Mouse (Mus musculus): ENCODE results near the gene Pax5.
A peak's percentile ranks its signal among the peaks of the same experiment; 100 is the strongest.
"Not testable (repeated sequence)": the region's sequence is repeated elsewhere in the genome, so short reads cannot be mapped to it uniquely, and the experiment has no call there.

Pax5 gene

DNA sequence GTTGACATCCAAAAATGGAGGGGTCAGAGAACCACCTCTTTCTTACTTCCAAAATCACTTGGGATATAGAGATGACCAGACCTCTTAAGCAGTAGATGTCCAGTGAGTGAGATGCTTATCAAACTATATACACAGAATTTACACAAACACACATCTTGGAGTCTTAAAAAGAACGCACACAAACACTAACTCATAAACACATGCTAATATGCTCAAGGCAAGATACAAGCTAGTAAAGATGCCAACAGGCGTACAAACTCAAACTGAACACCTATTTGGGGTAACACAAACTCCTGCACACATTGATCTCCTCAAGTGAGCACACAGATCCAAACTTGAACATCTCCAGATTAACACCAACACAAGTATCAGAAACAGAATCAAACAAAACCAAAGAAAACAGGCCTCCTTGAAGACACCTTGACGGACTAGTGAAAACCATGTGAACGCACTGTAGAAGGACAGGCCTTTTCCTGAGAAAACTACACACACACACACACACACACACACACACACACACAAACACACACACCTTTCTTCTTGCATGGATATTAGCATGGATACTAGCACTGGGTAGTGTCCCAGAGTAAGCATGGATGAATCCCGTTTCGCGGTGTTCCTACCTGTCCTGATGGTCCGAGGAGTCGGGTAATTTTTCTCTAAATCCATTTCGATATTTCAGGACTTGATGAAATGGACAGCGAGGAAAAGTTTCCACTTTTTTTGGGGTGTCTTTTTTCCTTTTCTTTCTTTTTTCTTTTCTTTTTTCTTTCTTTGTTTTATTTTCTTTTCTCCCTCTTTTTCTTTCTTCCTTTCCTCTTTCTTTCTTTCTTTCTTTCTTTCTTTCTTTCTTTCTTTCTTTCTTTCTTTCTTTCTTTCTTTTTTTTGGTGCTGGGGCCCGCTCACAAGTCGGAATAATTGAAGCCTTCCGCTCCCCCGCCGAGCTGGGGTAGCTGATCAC is at the start of gene Pax5:
Gene Pax5, minus strand, starts transcription at position 748 of the 961 bp plus-strand sequence.
- DNase-seq, result no peak

DNA sequence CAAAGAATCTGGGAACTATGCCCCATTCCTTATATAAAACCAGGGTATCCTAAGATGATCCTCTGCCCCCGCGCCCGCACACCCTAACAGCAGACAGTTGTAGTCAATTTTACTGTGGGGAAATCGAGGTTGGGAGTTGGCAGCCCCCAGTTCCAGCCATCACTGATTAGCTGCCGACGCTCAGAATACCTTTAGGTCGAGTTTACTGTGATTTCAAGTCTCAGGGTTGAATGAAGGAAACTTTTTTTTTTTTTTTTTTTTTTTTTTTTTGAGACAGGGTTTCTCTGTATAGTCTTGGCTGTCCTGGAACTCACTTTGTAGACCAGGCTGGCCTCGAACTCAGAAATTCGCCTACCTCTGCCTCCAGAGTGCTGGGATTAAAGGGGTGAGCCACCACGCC is 46.8 kb upstream of the Pax5 start:
- DNase-seq, result not testable (repeated sequence)

- peak; percentile 92 for DNase-seq
Measured at GRCm38 (mm10) chr4:44756134-44756951, 46.1 kb upstream of the Pax5 start.

DNA sequence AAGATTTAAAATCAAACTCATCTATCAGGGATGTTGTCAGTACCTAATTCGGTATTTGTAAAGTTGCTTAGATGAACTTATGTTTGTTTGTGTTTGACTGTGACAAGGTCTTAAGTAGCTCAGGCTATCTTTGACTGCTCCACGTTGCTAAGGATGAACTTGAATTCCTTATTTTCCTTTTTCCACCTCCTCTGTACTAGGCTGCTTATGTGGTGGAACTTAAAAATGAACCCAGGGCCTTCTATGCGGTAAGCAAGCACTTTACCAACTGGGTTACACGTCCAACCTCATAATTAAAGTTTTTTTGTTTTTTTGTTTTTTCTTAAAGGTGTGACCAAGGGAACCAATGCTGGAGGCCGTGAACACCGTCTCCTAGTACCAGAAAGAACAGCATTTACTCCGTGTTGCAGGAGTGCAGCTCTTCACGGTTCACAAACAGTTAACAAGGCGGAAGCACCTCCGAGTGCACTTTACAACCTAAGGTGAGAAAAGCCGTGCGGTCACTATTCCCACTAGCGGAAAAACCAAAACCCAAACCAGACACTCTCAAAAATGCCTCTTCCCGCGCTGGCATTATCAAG is 45.4 kb upstream of the Pax5 start, which contains the start of gene Zcchc7:
Gene Zcchc7, plus strand, starts transcription at position 325 of the 581 bp plus-strand sequence.
- DNase-seq, result no peak

DNA sequence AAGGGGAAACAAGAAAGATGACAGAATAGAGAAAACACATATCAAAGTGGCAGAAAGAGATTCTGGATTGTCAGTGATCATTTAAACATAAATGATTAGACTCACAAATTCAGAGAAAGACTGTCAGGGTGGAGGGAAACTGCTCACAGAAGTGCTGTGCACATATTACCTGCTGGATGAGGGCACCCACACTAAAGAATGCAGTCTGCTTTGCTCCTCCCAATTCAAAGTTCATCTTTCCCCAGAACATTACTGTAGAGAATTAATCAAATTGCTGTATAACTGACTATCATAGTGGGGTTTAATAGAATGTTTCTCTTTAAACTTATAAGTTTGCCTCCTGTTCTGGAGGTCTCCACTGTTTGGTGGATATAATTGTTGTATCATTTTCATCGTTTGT is 30.2 kb upstream of the Pax5 start:
- DNase-seq, result no peak

GRCm38 (mm10) chr4:44721237-44721636 is 10.9 kb upstream of the Pax5 start:
- no peak for DNase-seq

- DNase-seq, result no peak
Measured at GRCm38 (mm10) chr4:44720046-44720445, 9.8 kb upstream of the Pax5 start.

DNA sequence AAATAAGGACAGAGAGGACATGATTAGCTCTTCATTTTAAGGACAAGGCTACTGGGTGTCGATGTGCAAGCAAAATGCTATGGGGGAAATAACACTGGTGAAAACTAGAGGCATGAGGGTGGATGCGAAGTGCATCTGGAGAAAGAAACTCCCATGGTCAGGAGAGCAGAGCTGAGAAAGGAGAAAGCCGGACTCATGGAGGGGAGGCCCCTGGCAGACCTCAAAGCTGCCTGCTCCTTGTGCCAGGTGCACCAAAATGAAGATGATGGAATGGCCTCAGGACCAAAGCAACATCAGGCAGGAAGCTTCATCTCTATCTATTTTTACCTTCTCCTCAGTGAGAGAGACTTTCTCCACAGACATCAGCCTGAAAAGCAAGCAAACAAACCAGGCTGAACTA is 7.4 kb upstream of the Pax5 start:
- no peak for DNase-seq

GRCm38 (mm10) chr4:44716391-44716790 is 6.1 kb upstream of the Pax5 start:
- no peak for DNase-seq

GRCm38 (mm10) chr4:44715621-44716160 is 5.4 kb upstream of the Pax5 start:
- no peak for DNase-seq

GRCm38 (mm10) chr4:44714111-44714621 is 3.9 kb upstream of the Pax5 start:
- DNase-seq, result no peak

DNA sequence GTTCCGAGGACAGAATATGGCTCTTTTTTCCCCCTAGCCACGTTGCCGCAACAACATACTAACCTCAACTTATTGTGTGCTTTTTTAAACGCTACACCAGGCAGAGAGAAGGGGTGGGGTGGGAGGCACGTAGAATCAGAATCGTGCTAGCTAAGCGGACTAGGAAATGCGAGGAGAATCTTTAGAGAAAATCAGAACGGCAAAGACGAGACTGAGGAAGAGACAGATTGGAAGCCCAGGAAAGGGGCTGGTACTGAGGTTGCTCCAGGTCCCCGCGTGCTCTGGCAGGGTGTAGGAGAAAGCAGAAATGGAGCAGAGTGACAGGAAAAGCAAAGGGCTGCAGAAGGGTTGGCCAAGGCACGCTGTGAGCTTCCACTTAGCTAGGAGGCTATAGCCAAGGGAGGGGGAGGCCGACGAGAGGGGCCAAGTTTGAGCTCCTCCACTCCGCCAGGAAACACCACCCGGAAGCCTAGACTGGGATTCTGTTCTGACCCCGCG is 3.3 kb upstream of the Pax5 start:
- no peak for DNase-seq

DNA sequence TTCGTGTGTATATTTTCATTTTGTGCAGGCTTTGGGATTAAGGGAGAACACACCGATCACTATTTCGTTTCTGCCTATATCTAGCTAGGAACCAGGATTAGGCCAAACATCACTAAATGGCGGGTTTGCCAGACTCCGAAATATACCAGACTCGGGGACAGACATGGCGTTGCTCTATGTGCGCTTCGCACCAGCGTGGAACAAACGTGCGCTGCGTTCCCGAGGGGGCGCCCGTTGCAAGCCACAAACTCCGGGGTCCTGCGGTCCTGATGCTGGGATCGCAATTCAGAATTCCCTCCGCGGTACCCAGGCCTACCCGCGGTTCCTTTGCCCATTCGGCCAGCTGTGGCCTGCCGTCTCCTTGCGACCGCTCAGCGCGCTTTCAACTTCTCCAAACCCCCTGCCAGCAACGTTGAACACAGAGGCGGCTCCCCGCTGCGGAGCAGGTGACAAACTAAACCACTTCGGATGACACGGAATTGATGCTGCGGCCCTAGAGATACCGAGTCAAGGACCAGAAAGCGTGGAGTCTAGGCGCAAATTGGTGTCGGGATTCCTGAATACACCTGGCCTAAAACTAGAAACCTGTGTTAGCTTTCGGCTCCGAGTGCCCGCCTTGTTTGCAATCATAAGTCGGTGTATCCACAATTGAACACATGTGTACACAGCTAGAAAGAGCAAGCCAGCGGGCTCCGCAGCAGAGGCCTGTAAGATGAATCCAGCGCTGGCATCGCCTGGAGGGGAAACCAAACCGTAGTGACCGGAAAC is 2.7 kb upstream of the Pax5 start:
- DNase-seq, result no peak

GRCm38 (mm10) chr4:44712051-44712700 is 1.9 kb upstream of the Pax5 start:
- no peak for DNase-seq

DNA sequence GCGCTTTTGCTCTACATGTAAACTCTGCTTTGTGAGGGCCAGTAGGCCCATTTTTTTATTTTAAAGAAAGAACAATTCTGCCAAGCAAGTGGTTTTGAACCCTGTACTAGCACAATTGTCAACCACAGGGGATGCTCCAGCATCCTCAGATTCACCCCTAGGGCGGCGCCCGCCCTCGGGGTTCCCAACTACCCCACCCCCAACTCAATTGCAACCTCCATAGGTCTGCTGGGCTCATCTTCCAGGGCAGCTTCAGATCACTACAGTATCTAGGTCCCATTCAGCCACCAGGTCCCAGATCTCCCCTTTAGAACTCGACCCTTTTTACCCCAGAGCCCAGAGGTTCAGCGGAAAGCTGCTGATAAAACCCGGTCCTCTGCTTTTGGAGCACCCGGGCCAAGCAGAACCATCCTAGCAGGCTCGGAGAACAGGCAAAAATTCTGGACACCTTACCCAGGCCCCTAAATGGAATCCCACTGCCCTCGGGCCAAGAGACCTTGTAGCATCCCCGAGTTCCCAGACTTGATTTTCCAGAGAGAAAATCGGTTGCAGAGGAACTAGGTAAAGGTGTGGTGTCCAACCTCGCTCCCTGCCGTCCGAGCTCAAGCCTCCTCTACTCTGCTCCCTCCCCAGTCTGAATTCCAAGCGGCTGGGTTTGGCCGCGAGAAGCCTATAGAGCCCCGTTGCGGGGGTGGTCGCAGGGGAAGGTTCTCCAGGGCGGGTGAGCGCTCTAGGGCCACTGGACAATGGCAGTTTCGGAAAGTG is 1.0 kb upstream of the Pax5 start:
- no peak for DNase-seq

DNA sequence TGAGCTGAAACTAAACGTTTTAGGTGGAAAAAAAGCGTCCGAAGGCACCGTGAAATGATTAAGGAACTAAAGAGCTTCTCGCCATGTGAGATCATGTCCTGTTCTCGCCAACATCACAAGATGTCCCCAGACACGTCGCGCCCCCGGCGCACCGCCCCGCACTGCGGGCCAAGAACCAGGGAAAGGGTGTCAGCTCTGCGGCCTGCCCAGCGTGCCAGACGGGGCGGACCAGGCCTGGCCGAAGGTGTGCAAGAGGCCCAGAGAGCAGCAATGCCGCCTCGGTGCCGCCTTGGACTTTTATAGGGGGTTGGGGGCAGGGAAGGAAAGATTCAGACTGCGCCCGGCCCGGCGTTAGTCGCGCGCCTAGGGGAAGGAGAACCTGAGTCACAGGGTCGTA is 412 bp upstream of the Pax5 start:
- no peak for DNase-seq

DNA sequence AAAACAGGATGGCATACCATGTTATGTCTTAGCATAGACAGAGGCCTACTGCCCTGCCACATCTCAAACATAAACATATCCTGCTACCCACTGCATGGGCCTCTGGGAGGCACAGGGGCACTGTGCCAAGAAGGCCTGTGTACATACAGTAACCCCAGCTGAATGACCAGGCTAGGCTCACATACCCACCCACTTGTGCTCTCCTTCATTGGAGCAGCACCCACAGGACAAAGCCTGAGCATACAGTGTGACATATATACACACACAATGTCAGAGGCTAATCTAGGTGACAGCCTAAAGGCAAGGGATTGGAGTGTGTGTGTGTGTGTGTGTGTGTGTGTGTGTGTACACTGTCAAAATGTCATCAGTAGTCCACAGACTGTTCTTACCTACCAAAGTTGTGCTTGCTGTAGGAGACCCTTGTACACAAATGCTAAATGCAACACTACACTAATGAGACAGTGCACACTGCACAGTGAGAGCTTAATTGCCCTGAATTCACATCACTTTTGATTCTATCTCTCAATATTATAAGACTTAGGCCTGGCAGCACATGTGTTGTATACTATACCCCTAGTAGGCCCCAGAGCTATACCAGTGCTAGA is 1.1 kb downstream of the Pax5 start:
- DNase-seq, result no peak

- no peak for DNase-seq
Measured at GRCm38 (mm10) chr4:44708311-44708710, 2.0 kb downstream of the Pax5 start.

DNA sequence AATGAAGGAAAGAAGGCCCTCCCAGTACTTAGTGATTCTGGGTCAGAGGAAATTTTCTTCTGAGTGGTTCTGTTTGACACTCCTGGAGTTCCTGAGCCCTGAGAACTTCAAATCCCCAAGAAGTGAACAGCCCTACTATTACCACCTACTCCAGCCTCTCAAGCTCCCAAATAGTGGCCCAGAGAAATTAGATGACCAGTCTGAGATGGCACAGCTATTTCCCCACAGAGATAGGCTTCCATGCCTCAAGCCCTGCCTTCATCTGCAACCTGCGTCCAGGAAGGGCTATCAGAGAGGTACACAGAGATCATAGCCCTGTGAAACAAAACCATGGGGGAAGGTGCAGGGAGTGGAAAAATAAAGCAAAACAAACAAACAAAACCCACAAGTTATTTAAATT is 3.4 kb downstream of the Pax5 start:
- DNase-seq, result no peak

DNA sequence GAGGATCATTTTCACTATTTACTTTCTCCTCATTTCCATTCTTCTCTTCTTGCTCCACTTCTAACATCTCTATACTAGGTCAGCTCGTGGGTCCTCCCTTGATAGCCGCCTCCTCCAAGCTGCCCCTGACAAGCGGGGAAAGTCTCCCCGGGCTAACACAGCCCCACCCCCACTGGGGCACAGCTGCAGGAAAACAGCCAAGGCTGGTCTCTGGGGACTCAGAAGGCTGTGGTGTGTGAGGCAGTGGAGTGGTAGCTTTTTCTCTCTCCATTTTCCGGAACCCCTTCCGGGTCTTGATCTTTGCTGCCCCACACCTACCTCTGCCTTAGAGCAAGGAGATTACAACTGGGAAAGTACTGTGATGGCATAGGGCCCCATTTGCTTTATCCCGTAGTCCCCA is 4.3 kb downstream of the Pax5 start:
- DNase-seq, result no peak
